Mouse (Mus musculus): ENCODE measurements around the gene Ccnjl.
A peak's percentile ranks its signal among the peaks of the same experiment; 100 is the strongest.

The Ccnjl gene

DNA sequence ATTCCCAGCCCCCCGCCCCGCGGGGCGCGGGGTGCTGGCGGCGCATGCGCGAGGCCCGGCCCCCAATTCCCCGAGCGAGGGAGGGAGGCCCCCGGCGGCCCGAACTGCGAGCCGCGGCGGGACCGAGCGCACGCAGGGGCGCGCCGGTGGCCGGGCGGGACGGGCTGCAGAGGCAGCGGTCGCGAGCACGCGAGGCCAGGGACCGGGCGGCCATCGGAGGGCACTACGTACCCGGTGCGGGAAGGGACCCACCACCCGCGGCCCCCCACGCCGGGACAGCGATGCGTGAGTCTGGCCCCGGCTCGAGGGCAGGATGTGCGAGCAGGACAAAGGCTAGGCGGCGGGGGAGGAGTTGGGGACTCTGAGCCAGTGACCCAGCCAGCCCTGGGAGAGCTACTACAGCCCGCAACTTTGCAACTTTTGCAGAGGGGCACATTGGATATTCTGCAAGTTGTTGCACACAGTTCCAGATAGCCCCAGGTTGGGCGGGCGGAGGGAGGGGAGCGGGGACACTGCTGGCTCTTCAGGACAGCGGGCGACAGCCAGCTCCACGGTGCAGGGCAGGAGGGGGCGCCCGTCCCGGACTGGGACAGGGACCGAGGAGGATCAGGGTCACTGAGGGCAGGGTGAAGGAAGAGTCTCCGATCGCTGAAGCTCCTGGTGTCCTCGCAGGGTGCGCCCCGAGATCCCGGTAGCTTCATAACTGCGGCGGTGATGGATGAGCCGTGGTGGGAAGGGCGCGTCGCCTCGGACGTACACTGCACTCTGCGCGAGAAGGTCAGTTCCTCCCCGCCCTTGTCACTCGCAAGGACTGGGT is at the start of gene Ccnjl:
Ccnjl (plus strand) TSS at position 102 of the 817 bp plus-strand sequence.
- peak; percentile 88 for DNase-seq (ENCODE audit: low spot score)

DNA sequence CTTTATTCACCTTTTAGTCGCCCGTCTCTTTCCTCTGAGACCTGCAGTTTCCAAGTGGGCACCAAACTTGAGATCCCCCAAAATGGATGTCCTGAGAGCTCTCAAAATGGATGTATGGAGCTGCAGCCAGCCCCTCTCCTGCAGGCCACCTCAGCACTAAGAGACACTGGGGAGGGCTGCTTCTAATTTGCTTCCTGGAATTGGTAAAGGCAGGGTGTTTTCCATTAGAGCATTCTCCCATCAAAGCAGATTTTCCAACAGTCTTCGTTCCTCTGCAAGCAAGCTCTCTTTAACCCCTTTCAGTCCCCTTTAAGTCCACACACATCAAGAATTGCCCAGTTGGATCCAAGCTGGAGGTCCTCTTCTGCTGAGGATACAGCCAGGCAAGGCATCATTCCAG is 49.2 kb upstream of the Ccnjl start:
- no peak for DNase-seq (ENCODE audit: low spot score)

DNA sequence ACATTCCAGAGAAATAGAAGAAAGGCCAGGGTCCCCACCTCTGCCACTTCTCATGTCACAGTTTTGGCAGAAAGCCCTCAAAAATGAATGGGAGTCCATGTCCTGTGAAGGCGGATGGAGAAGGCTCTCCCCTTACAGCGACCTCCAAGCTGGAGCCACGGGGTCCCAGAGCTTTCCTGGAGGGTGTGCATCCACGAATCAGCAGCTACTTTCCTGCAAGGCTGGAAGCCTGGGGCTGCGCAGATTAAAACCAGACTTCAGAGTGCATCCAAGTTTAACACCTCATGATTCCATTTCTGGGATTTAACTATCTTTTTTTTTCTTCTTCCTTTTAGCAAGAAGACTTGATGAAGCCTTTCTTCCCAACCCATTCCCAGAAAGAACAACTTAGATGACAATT is 48.0 kb upstream of the Ccnjl start:
- no peak for DNase-seq (ENCODE audit: low spot score)

DNA sequence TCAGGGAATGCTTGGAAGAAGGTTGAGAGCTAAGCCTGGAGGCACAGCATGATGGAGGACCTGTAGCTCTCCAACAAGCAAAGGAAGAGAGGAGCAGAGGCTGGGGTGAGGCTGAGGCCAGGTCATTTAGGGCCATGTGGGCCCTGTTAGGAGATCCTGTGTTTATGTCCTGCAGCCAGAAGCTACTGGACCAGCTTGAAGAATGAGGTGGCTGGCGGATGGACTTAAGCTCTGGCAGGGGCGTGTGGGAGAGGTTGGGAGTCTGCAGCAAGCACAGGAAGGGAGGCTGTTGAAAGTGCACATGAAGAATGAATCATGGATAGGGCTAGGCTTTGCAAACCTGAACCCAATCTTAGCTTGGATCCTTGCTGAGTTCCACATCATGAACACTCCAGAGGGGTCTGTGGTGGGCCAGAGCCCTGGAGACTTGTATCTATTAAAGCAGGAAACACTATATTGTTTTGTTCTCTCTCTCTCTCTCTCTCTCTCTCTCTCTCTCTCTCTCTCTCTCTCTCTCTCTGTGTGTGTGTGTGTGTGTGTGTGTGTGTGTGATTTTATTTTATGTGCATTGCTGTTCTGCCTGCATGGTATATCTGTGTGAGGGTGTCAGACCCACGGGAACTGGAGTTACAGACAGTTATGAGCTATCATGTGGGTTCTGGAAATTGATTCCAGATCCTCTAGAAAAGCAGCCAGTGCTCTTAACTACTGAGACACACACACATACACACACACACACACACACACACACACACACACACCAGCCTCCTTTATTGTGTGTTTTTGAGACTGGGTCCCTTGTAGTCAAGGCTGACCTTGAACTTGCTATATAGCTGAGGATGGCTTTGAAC is 46.7 kb upstream of the Ccnjl start:
- DNase-seq (ENCODE audit: low spot score), result peak; percentile 33

DNA sequence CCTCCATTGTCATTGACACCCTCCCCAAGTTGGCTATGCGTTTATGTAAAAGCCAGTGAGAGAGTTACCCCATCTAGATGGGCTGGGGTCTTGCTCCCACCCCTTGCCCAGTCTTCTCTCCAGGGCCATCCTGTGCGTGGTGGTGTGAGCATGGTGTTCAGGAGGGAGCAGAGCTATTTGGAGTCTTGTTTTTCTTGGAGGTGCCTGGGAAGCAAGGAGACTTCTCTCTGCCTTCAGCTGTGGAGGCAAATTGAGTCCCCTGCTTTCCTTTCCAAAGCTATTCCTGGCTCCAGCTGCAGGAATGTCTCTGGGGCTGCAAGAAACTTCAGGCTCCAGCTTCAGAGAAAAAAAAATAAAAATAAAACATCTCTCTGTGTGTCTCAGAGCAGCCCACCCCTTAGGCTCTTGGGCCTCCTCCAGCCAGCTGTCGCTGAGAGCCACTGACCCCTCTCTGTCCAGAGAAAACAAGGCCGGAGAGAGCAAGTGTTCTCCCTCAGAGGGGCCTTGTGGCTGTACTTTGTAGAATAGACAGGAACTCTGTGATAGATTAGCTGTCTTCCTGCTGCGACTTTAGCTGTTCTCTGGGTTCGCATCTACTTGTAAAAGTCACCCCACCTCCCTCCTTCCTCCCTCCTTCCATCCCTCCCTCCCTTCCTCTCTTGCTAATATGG is 45.3 kb upstream of the Ccnjl start:
- peak; percentile 30 for DNase-seq (ENCODE audit: low spot score)

DNA sequence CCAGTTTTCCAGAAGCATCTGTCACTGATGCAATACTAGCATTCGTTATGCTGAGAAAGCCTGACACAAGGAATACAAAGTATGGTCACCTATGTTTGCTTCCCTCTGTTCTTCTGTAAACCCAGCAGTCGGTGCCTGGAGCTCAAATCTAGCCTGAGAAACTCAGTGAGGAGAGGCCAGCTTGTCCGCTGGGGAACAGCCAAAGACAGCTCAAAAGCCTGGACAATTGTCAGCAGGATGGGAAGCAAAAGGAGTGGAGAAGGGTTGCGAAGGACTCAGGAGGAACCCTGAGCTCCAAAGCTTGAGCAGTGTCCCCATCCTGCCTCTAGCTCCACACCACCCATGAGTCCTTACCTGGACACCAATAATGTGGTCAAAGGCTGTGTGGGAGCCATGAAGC is 44.5 kb upstream of the Ccnjl start:
- DNase-seq (ENCODE audit: low spot score), result no peak

DNA sequence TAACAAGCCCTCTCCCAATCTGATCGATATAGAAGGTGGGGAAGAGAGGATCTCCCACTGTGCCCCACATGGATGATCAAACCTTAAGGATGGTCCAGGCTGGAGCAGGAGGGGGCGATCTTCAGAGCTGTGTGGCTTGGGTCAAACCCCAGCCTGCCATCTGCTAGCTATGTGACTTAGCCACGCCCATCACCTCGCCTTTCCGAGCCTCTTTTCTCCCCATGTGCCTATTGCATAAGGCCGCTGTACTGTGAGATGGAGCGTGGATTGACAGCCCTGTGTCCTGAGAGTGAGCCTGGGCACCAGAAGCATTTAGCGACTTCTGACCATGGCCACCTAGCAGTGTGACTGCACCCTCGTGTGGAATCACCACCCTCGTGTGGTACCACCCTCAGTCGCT is 43.9 kb upstream of the Ccnjl start:
- DNase-seq (ENCODE audit: low spot score), result peak; percentile 36

DNA sequence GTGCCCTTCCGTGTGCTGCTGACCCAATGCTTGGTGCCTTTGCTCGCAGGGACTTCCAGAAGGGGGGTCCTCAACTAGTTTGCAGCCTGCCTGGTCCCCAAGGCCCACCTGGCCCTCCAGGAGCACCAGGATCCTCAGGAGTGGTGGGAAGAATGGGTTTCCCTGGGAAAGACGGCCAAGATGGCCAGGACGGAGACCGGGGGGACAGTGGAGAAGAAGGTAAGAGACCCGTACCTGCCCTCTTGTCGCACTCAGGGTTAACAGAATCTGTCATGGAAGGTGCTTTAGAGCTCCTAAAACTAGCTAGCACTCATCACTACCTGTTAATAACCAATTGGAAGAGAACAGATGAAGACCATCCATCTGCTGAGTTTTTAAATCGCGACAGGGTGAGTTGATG is 42.7 kb upstream of the Ccnjl start:
- no peak for DNase-seq (ENCODE audit: low spot score)

DNA sequence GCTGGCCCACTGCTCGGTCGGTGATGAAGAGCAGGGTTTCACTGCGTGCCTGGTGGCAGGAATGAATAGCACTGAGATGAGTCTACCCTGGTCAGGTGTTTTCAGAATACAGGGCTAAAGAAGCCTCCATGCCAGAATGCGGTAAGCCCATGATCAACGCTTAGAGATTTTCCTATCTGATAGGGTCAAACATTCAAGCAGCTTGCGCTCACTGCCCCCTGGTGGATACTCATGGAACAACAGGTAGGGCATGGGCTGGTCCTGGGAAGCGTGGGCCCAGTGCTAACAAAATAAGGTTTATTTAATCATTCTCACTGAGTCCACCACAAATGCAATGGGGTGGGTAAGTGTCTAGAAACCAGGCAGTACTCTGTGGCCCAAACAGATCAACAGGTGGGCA is 35.9 kb upstream of the Ccnjl start:
- peak; percentile 82 for DNase-seq (ENCODE audit: low spot score)

DNA sequence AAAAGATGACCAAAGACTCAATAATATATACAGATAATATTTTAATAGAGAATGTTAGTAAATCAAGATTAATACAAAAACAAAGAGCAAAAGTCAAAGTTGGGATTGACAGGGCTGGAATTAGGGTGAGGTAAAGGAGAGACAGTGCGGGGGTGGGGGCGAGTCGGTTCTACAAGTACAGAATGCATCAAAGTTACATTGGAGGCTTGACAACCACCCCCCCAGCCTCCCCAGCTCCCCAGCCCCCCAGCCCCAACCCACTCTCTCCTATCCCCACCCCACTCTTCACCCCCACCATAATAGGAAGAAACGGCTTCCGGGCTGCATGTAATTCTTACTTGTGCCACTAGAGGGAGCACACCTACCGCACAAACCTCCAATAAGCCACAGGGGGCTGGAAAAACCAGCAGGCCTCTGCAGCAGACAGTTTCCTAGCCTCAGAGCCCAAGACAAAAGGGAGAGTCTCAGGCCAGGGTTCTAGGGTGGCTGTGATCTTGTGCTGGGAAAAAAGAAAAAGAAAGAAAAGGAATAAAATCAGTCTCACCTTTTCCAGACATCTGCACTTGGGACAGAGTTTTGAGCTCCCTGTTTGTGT is 34.7 kb upstream of the Ccnjl start:
- peak; percentile 89 for DNase-seq (ENCODE audit: low spot score)

DNA sequence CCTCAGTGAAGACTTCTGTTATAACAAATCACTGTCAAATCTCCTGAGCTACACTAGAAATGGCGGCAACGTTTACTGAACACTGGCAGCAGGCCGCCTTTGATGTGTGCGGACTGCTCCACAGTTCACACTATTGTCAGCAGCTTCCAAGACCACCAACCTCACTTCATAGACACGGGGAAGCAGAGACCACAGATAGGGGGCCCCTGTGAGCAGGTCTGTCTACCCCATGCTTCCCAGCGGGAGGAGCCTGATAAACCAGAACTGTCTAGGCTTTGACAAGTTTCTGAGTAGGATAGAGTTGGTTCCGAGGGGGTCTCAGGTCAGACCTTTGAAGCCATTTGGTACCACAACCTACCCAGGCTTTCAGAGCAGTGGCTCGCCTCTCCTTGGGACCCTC is 33.5 kb upstream of the Ccnjl start:
- DNase-seq (ENCODE audit: low spot score), result peak; percentile 45

DNA sequence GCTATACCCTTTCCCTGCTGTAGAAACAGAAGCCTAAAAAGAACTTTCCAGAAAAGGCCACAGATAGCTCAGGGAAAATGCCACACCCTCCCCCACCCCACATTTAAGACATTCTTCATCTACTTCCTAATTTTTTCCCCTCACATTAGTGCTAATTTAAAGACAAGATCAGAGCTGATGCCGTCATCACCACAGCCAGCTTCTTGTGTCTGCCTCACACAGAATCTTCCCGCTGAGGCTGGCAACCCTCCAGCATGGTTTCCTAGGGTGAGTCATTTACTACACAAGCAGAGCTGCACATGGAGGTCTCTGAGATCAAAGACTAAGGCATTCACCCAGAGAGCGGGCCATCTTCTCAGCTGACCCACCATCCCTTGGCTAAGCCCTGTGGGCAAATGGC is 33.1 kb upstream of the Ccnjl start:
- no peak for DNase-seq (ENCODE audit: low spot score)

DNA sequence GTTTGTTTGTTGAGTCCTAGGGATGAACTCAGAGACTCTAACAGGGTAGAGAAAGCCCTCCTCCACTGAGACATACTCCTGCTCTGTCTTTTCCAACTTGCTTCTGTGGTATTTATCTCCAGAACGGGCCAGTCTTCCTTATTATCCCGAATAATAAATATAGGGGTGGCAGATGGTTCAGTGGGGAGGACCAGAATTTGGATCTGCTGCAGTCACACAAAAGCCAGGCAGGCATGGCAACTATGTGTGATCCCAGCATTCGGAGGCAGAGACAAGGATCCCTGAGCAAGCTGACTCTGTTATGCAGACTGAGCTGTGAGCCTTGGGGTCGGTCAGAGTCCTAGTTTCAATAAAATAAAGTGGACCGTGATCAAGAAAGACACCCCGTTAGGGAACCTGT is 27.3 kb upstream of the Ccnjl start:
- no peak for DNase-seq (ENCODE audit: low spot score)

DNA sequence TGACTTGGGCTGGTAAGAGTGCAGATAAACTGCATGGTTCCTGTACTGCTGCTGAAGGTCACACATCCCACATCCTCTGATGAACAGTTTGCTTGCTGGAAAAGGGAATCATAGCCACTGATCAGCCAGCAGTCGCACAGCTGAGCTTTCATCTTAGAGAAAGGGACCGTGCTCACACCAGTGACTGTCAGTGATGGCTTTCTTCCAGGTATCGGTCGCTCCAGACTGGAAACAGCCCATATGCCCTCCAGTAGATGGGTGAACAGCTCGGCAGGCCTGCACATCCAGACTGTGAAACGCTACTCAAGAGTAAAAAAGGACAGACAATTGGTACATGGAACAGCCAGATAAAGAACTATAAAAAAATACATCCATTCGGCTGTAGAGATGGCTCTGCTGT is 23.4 kb upstream of the Ccnjl start:
- no peak for DNase-seq (ENCODE audit: low spot score)

DNA sequence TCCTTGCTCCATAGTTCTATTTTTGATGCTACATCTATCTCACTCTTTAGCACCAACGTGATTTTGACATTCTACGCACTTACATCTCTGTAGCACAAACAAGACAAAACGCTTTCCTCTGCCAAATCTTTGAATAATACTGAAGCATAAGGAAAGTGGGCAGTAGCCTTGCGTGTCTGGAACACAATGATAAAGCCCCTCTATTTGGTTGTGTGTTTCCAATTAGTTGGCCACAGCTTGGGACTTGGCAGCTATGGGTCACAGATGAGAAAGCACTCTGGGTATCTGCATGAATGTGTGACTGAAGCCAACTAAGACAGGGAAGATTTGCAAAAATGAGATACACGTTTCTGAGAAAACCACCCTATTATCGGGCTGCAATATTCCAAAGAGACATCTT is 20.6 kb upstream of the Ccnjl start:
- no peak for DNase-seq (ENCODE audit: low spot score)

DNA sequence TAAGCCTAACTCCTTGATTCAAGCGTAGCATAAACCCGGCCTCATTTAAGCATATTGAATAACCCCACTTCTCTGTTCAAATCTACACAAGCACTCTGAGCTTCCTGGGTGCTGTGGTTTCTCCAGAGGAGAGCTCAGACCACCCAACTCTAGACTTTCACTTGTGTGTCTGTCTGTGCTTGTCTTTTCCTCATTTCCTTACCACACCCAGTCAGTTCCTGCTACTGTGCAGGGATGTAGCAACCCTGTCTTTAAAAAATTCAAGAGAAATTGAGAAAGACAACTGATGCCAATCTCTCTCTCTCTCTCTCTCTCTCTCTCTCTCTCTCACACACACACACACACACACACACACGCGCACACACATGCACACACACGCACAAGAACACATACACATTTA is 18.7 kb upstream of the Ccnjl start:
- DNase-seq (ENCODE audit: low spot score), result no peak

DNA sequence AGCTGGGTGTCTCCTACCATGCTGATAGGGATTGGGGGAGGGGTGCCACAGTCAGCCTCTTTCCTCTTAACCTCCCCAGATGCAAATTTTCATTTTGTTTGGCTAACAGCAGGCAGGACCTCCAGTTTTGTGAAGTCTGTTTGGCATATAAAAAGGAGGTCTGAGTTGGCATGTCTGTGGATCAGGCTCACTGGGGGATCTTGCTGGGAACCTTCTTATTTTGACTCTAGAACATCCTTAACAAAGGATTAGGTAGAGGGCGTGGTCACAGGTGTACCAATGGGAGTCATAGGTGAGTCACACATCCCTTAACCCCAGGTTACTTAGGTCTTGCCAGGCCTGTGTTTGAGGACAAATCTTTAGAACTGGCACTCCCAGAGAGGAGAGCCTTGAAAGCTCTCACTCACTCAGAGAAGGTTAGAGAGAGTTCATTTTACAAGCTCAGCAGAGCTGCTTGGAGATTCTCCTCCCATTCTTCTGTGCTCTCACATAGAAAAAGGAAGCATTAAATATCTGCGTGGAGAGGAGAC is 15.9 kb upstream of the Ccnjl start:
- DNase-seq (ENCODE audit: low spot score), result no peak

DNA sequence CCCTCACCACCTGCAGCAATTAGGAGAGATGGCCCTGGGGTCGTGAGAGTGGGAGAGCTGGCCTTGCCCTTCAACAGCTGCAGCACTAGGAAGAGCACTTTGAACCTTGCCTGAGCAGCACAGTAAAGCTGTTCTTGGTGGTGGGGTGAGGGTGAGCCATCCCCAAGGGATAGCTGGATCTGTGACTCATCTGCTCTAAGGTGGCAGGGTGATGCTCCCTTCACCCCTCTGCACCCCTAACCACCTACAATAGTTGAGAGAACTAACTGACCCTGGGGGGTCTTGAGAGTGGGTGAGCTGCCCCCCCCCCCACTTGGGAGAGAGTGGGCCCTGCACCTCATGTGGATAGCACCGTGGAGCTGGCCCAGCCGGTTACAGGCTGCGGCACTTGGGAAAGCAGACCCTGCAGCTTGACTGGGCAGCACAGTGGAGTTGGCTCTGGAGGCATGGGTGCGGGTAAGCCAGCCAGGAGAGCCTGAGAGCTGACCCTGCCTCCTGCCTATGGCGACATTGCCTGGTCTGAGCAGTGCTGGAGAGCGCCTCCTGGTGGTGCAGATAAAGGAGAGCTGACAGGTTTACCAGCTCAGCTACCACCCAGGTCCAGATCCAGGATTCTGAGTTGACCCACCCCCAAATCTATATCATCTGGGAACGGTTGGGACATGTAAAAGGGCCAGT is 12.1 kb upstream of the Ccnjl start:
- peak; percentile 65 for DNase-seq (ENCODE audit: low spot score)

DNA sequence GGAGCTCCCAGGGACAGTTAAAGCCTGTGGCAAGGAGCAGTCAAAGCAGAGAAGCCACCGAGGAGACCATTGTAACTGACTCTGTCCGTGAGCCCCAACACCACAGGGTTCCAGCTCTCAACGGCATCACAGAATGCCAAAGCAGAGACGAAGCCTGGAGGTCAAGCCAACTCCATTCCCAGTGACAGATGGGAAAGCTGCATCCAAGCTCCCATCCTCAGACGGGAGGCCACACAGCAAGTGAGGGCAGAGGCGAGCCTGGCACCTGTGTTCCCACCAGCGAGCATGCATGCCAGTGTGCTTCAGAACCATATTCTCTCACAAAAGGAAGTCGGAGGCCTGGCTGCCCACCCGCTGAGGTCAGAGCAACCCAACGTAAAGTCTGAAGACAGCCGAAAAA is 10.9 kb upstream of the Ccnjl start:
- no peak for DNase-seq (ENCODE audit: low spot score)

DNA sequence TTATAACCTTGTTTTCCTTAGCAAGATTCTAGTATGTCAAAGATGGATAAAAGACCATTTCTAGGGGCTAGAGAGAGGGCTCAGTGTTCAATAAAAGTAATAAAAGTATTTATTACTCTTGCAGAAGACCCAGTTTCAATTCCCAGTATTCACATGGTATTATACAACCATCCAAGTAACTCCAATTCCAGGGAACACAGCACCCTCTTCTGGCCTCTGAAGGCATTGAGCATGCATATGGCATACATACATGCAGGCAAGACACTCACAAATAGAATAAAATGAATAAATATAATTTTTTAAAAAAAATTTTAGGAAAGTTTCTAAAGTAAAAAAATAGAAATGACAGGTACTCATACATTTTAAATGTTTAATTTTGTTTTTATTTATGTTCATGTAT is 10.5 kb upstream of the Ccnjl start:
- no peak for DNase-seq (ENCODE audit: low spot score)

DNA sequence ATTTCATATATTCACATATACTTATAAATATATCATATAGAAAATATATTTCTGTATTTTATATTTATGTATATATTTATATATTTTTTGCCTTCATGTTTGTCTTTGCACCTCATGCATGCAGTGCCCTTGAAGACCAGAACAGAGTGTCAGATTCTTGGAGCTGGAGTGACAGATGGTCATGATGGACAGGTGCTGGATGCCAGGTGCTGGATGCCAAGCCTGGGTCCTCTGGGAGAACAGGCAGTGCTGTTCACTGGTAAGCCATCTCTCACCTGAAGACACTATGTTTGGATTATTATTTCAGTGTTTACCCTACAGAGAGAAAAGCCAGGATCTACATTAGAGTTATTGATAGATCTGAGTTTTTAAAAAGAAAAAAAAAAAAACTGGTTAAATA is 9.8 kb upstream of the Ccnjl start:
- DNase-seq (ENCODE audit: low spot score), result no peak

DNA sequence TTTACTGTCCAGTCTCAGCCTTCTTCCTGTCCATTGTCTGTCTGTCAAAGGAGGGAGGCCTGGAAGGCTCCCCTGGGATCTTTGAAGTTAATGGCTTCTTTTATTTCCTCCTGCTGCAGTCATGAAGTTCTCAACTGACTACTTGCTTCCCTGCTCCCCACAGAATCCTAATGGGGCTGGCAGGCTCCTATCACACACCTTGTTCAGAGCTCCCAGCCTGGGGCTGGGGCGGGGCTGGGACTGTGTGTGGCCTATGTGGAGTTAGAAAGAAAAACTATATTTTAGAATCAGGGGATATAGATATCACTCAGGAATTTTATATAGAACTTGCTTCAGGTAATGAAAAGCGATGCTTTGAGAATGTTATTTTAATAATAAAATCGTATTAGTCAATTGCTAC is 8.1 kb upstream of the Ccnjl start:
- DNase-seq (ENCODE audit: low spot score), result no peak

Measured in embryo, embryonic 10.5 days (tissue).